Mouse (Mus musculus): ENCODE results near the gene Sh3bp4. TPM values are rescaled to one million over a fixed set of nuclear protein-coding genes. Genes with fewer than 3 reads are reported as not detected.

The Sh3bp4 gene
- total and polyA plus RNA-seq, 3 experiments, result not detected

GRCm38 (mm10) chr1:89121466-89121865, 51.3 kb downstream of the Sh3bp4 start:
- Histone ChIP-seq H3K4me1 (ENCODE audit: control insufficient read depth in 1 of 2, insufficient read depth in 2 of 2) (no peaks in the 10 kb centered on the region), H3K36me3 (replicated peaks in 1 of 2; ENCODE audit: control insufficient read depth in 1 of 2, insufficient read depth in 1 of 2, low read length in 1 of 2) (no peaks in the 10 kb centered on the region), H3K79me2 (replicated peaks; ENCODE audit: control insufficient read depth, extremely low read depth, insufficient read depth, poor library complexity, severe bottlenecking) (no peaks in the 10 kb centered on the region), H3K27ac (ENCODE audit: insufficient read depth, low read depth) (no peak overlapping the region), H3K9me3 (replicated peaks; ENCODE audit: low read length) (peaks cover 93% of the 10 kb centered on the region), H3K27me3 (replicated peaks) (no peaks in the 10 kb centered on the region), H3K4me2 (ENCODE audit: insufficient read depth, low read depth, poor library complexity, severe bottlenecking) (no peak overlapping the region), H3K9ac (ENCODE audit: insufficient read depth, low read depth) (no peak overlapping the region), H3K4me3 (replicated peaks in 1 of 3; ENCODE audit: low read depth in 2 of 3, low read length in 2 of 3, poor library complexity in 1 of 3) (no peak overlapping the region)
- dilution Hi-C loops (cut with MboI; ENCODE audit: extremely low pct_ligation_motif_present, extremely low pct_unique_long_range_greater_than_20kb, low sequenced_read_pairs) (no loop called here), in situ Hi-C loops (cut with MboI; ENCODE audit: low pct_ligation_motif_present, low pct_unique_long_range_greater_than_20kb, low sequenced_read_pairs) (no loop called here)
- TF ChIP-seq IRF4 (IDR thresholded peaks at IDR 0.05; ENCODE audit: low read depth, low read length), result no peak
- no peak for TF ChIP-seq JUN (IDR thresholded peaks at IDR 0.05; ENCODE audit: insufficient read depth, low read depth, low read length)
- no peak for TF ChIP-seq USF2 (conservative IDR thresholded peaks at IDR 0.05; ENCODE audit: low read depth, low read length)
- TF ChIP-seq RAD21 (IDR thresholded peaks at IDR 0.05; ENCODE audit: low read depth, low read length), result no peak
- TF ChIP-seq GABPA (IDR thresholded peaks at IDR 0.05; ENCODE audit: insufficient replicate concordance, low read depth, low read length), result no peak
- TF ChIP-seq RCOR1 (conservative IDR thresholded peaks at IDR 0.05; ENCODE audit: low read depth, low read length), result no peak
- TF ChIP-seq JUND (conservative IDR thresholded peaks at IDR 0.05; ENCODE audit: low read depth, low read length), result no peak
- no peak for TF ChIP-seq POLR2A (IDR thresholded peaks at IDR 0.05; ENCODE audit: low read depth, low read length)
- no peak for TF ChIP-seq CTCF (conservative IDR thresholded peaks at IDR 0.05 in 1 of 2, IDR thresholded peaks at IDR 0.05 in 1 of 2; ENCODE audit: low read depth in 2 of 2, low read length in 2 of 2)
- TF ChIP-seq PAX5 (IDR thresholded peaks at IDR 0.05; ENCODE audit: low read length), result no peak
- no peak for TF ChIP-seq MAZ (IDR thresholded peaks at IDR 0.05; ENCODE audit: low read depth, low read length)
- DNase-seq (ENCODE audit: extremely low read depth), result no peak

GRCm38 (mm10) chr1:89122376-89122775, 52.2 kb downstream of the Sh3bp4 start:
- peak overlapping the region in 1 of 3 experiments; percentile 6 for H3K4me3 ChIP-seq (replicated peaks in 1 of 3; ENCODE audit: low read depth in 2 of 3, low read length in 2 of 3, poor library complexity in 1 of 3)
- H3K36me3 ChIP-seq (replicated peaks in 1 of 2; ENCODE audit: control insufficient read depth in 1 of 2, insufficient read depth in 1 of 2, low read length in 1 of 2), result no peaks in the 10 kb centered on the region
- peaks cover 89% of the 10 kb centered on the region for H3K9me3 ChIP-seq (replicated peaks; ENCODE audit: low read length)
- dilution Hi-C loops (cut with MboI; ENCODE audit: extremely low pct_ligation_motif_present, extremely low pct_unique_long_range_greater_than_20kb, low sequenced_read_pairs), result no loop called here
- no peak overlapping the region for H3K9ac ChIP-seq (ENCODE audit: insufficient read depth, low read depth)
- in situ Hi-C loops (cut with MboI; ENCODE audit: low pct_ligation_motif_present, low pct_unique_long_range_greater_than_20kb, low sequenced_read_pairs), result no loop called here
- H3K27me3 ChIP-seq (replicated peaks), result no peaks in the 10 kb centered on the region
- no peaks in the 10 kb centered on the region for H3K79me2 ChIP-seq (replicated peaks; ENCODE audit: control insufficient read depth, extremely low read depth, insufficient read depth, poor library complexity, severe bottlenecking)
- H3K27ac ChIP-seq (ENCODE audit: insufficient read depth, low read depth), result no peak overlapping the region
- TF ChIP-seq JUND (conservative IDR thresholded peaks at IDR 0.05; ENCODE audit: low read depth, low read length) (no peak), PAX5 (IDR thresholded peaks at IDR 0.05; ENCODE audit: low read length) (no peak), HCFC1 (IDR thresholded peaks at IDR 0.05; ENCODE audit: low read depth, low read length) (no peak)
- no peak overlapping the region for H3K4me2 ChIP-seq (ENCODE audit: insufficient read depth, low read depth, poor library complexity, severe bottlenecking)
- no peak for DNase-seq (ENCODE audit: extremely low read depth)
- H3K4me1 ChIP-seq (ENCODE audit: control insufficient read depth in 1 of 2, insufficient read depth in 2 of 2), result no peaks in the 10 kb centered on the region

- in situ Hi-C loops (cut with MboI; ENCODE audit: low pct_ligation_motif_present, low pct_unique_long_range_greater_than_20kb, low sequenced_read_pairs) (no loop called here), dilution Hi-C loops (cut with MboI; ENCODE audit: extremely low pct_ligation_motif_present, extremely low pct_unique_long_range_greater_than_20kb, low sequenced_read_pairs) (no loop called here)
- Histone ChIP-seq H3K4me1 (ENCODE audit: control insufficient read depth in 1 of 2, insufficient read depth in 2 of 2) (no peaks in the 10 kb centered on the region), H3K4me2 (ENCODE audit: insufficient read depth, low read depth, poor library complexity, severe bottlenecking) (no peak overlapping the region), H3K27ac (ENCODE audit: insufficient read depth, low read depth) (no peak overlapping the region), H3K79me2 (replicated peaks; ENCODE audit: control insufficient read depth, extremely low read depth, insufficient read depth, poor library complexity, severe bottlenecking) (no peaks in the 10 kb centered on the region), H3K36me3 (replicated peaks in 1 of 2; ENCODE audit: control insufficient read depth in 1 of 2, insufficient read depth in 1 of 2, low read length in 1 of 2) (no peaks in the 10 kb centered on the region), H3K4me3 (replicated peaks in 1 of 3; ENCODE audit: low read depth in 2 of 3, low read length in 2 of 3, poor library complexity in 1 of 3) (no peak overlapping the region), H3K9ac (ENCODE audit: insufficient read depth, low read depth) (no peak overlapping the region), H3K27me3 (replicated peaks) (no peaks in the 10 kb centered on the region), H3K9me3 (replicated peaks; ENCODE audit: low read length) (peaks cover 86% of the 10 kb centered on the region)
- DNase-seq (ENCODE audit: extremely low read depth), result no peak
- TF ChIP-seq MAFK (IDR thresholded peaks at IDR 0.05; ENCODE audit: insufficient replicate concordance, low read length), result no peak
- no peak for TF ChIP-seq UBTF (IDR thresholded peaks at IDR 0.05; ENCODE audit: low read depth, low read length)
Measured at GRCm38 (mm10) chr1:89124076-89124475, 53.9 kb downstream of the Sh3bp4 start.
